Comparison of ENCODE assay signal across 8 mouse cellular contexts in the genomic region with DNA sequence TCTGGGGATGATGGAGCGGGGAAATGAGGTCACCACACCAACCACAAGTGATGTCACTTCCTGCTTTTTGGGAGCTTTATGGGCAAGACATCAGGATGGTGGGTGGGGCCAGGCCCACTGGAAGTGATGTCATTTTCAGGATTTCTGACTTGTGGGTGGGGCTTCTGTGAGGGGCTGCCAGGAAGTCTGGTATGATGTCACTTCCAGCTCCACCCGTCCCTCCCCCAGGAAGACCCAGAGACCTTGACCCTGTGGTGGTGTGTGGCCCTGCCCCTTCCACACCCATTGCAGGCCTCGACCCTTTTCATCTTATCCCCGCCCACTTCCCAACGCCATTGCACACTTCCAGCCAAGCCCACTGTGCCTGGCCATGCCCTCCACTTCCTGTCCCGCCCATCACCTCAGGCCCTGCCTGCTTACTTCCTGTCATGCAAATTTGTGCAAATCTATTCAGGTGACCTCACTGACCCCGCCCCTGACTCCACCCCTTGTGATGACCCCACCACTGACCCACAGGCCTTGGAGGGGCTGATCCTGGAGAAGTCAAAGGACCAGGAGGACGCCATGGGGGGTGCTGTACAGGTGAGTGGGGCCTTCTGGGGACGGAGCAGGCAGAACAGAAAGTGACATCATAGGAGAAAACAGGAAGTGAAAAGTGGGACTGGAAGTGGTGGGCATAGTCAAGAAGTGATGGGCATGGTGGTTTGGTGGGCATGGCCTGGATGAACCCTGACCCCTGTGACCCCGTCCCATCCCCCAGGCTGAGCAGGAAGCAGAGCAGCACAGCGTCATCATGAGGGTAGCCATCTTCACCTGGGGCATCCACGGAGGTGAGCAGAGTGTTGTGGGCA.
DNase-seq lines count a peak whose midpoint lies in the region; ATAC-seq lines count a peak whose summit lies in the region.

No protein-coding gene starts in this region.

- H3K9me3 ChIP-seq in limb, embryonic 10.5 days (replicated peaks) = peaks cover 14% of the 10 kb centered on the region; the same call in 1 of the 2 replicates
- peaks cover 5% of the 10 kb centered on the region; the same call in 1 of the 2 replicates for H3K9me3 ChIP-seq in forebrain, embryonic 13.5 days (replicated peaks)

- no peak overlapping the region for H3K9ac ChIP-seq in forebrain, embryonic 13.5 days

- H3K27me3 ChIP-seq in limb, embryonic 10.5 days (ENCODE audit: low read depth, poor library complexity, severe bottlenecking) = no peaks in the 10 kb centered on the region
- no peaks in the 10 kb centered on the region for H3K27me3 ChIP-seq in forebrain, embryonic 13.5 days

- ATAC-seq in forebrain, embryonic 13.5 days = no peak

- no peaks in the 10 kb centered on the region for H3K4me1 ChIP-seq in limb, embryonic 10.5 days
- H3K4me1 ChIP-seq in forebrain, embryonic 13.5 days = peaks cover 4% of the 10 kb centered on the region; the same call in 1 of the 2 replicates

- no peak overlapping the region for H3K27ac ChIP-seq in limb, embryonic 10.5 days
- H3K27ac ChIP-seq in forebrain, embryonic 13.5 days = no peak overlapping the region

- H3K4me3 ChIP-seq in limb, embryonic 10.5 days = peak overlapping the region; percentile 62
- H3K4me3 ChIP-seq in forebrain, embryonic 13.5 days = no peak overlapping the region

- DNase-seq in adrenal gland, adult 2 months = peak; percentile 28
- DNase-seq in adrenal gland, postnatal 25 days = no peak
- DNase-seq in layer of hippocampus, adult 11-12 months (ENCODE audit: low spot score) = peak; percentile 51
- no peak for DNase-seq in layer of hippocampus, adult 18-20 months (ENCODE audit: low spot score in 2 of 2)
- peak; percentile 88 for DNase-seq in cerebellum, adult 11-12 months
- DNase-seq in limb, embryonic 10.5 days (ENCODE audit: low spot score) = peak; percentile 29
- peak; percentile 68 for DNase-seq in testis, postnatal 14 days (ENCODE audit: low spot score)

- peaks cover 47% of the 10 kb centered on the region for H3K36me3 ChIP-seq in limb, embryonic 10.5 days
- H3K36me3 ChIP-seq in forebrain, embryonic 13.5 days (ENCODE audit: poor library complexity, severe bottlenecking) = peaks cover 42% of the 10 kb centered on the region

- WGBS in limb, embryonic 10.5 days = 96% methylated on average over 12 of the region's 12 CpGs
- WGBS in forebrain, embryonic 13.5 days = 94% methylated on average over 12 of the region's 12 CpGs

- H3K4me2 ChIP-seq in forebrain, embryonic 13.5 days = no peak overlapping the region

Comparison
In these comparisons a context has a peak if more than half of its experiments do, and no peak if none do; other contexts are left out.
1. DNase-seq: peak in adrenal gland, adult 2 months (single experiment), layer of hippocampus, adult 11-12 months (single experiment), cerebellum, adult 11-12 months (single experiment), limb, embryonic 10.5 days (single experiment) and testis, postnatal 14 days (single experiment); none in adrenal gland, postnatal 25 days (single experiment) and layer of hippocampus, adult 18-20 months (0 of 2).